Mouse (Mus musculus) embryonic facial prominence, embryonic 13.5 days (tissue): ENCODE results near the gene Pglyrp1. TPM values are rescaled to one million over a fixed set of nuclear protein-coding genes. Genes with fewer than 3 reads are reported as not detected.

ENCODE experiments used
- ATAC-seq: fragments of 200-750 bp; cut with Nextera tagmentation; 2 replicates; pipeline ENCODE4 v1.8.0; 2017; ENCODE audit warnings: low read depth; ENCODE audit not compliant: insufficient number of reproducible peaks, insufficient read depth, low FRiP score, low TSS enrichment
- H3K27ac ChIP-seq: fragments of 300-500 bp; sonication (generic); 2 replicates; pipeline ENCODE4 v1.5.1; 2015; ENCODE audit warnings: moderate library complexity, mild to moderate bottlenecking, inconsistent platforms
- H3K27me3 ChIP-seq: fragments of 300-500 bp; sonication (generic); 2 replicates; pipeline ENCODE4 v1.6.1; 2015; ENCODE audit warnings: mild to moderate bottlenecking, inconsistent platforms
- H3K36me3 ChIP-seq: fragments of 300-500 bp; sonication (generic); 2 replicates; pipeline ENCODE4 v1.6.1; 2015; ENCODE audit warnings: mild to moderate bottlenecking, inconsistent platforms
- H3K4me1 ChIP-seq: fragments of 300-500 bp; sonication (generic); 2 replicates; pipeline ENCODE4 v1.6.1; 2015; ENCODE audit warnings: inconsistent platforms
- H3K4me2 ChIP-seq: fragments of 300-500 bp; sonication (generic); 2 replicates; pipeline ENCODE4 v1.6.1; 2015; ENCODE audit warnings: moderate library complexity, mild to moderate bottlenecking, inconsistent platforms
- H3K4me3 ChIP-seq: fragments of 300-500 bp; sonication (generic); 2 replicates; pipeline ENCODE4 v1.5.1; 2015; ENCODE audit warnings: mild to moderate bottlenecking, inconsistent platforms
- H3K9ac ChIP-seq: fragments of 300-500 bp; sonication (generic); 2 replicates; pipeline ENCODE4 v1.6.1; 2015; ENCODE audit warnings: mild to moderate bottlenecking, inconsistent platforms
- H3K9me3 ChIP-seq: fragments of 300-500 bp; sonication (generic); 2 replicates; pipeline ENCODE4 v1.6.1; 2016; ENCODE audit warnings: inconsistent platforms
- WGBS: fragments of 180-500 bp; shearing (Covaris S2); methylation state at CpG from one replicate; pipeline ENCODE4 v1.1.7; 2015; ENCODE audit warnings: mixed read lengths; 5-methylcytosine and 5-hydroxymethylcytosine counted together
- polyA plus RNA-seq: library from polyadenylated mRNA; unstranded; fragments of >200 nt; fragmentation: Nextera tagmentation; extraction: Ambion mirVana; gene quantifications from 2 replicates; pipeline ENCODE4 v1.2.1, GENCODE M21; 2015

Pglyrp1 gene
- polyA plus RNA-seq, 1 experiment from 2014 or later, result 0.76 TPM

- Histone ChIP-seq H3K9ac (no peak overlapping the region), H3K36me3 (0 out of 2 replicates have a peak, but pooled peaks cover 11% of the 10 kb centered on the region), H3K4me1 (peaks cover 25% of the 10 kb centered on the region), H3K27me3 (peaks cover 11% of the 10 kb centered on the region), H3K4me3 (no peak overlapping the region), H3K4me2 (no peak overlapping the region), H3K27ac (no peak overlapping the region), H3K9me3 (no peaks in the 10 kb centered on the region)
- ATAC-seq, result no peak
- WGBS, result 92% methylated on average over 8 of the region's 8 CpGs
Measured at GRCm38 (mm10) chr7:18890848-18891247, 19.7 kb downstream of the Pglyrp1 start.

- Histone ChIP-seq H3K27me3 (peaks cover 11% of the 10 kb centered on the region), H3K4me3 (peak overlapping the region; percentile 44), H3K36me3 (0 out of 2 replicates have a peak, but pooled peaks cover 16% of the 10 kb centered on the region), H3K9me3 (no peaks in the 10 kb centered on the region), H3K4me1 (peaks cover 25% of the 10 kb centered on the region), H3K9ac (peak overlapping the region; percentile 67), H3K27ac (no peak overlapping the region), H3K4me2 (peak overlapping the region; percentile 81)
- WGBS, result 20% methylated on average over 33 of the region's 33 CpGs
- ATAC-seq, result no peak
Measured at GRCm38 (mm10) chr7:18891872-18892599, 20.9 kb downstream of the Pglyrp1 start.

GRCm38 (mm10) chr7:18893009-18893408 lies 21.9 kb downstream of the Pglyrp1 start:
- Histone ChIP-seq H3K4me2 (peak overlapping the region; percentile 81), H3K4me3 (peak overlapping the region; percentile 44), H3K4me1 (peaks cover 25% of the 10 kb centered on the region), H3K27ac (no peak overlapping the region), H3K36me3 (peaks cover 22% of the 10 kb centered on the region), H3K27me3 (peaks cover 11% of the 10 kb centered on the region), H3K9ac (peak overlapping the region; percentile 67; the same call in 1 of the 2 replicates), H3K9me3 (no peaks in the 10 kb centered on the region)
- ATAC-seq, result 0 out of 2 replicates have a peak, but pooled peaks have one; percentile 21
- WGBS, result 17% methylated on average over 27 of the region's 27 CpGs

GRCm38 (mm10) chr7:18893651-18894430 lies 22.7 kb downstream of the Pglyrp1 start:
- no peaks in the 10 kb centered on the region for H3K9me3 ChIP-seq
- peak overlapping the region; percentile 44 for H3K4me3 ChIP-seq
- peak; percentile 27; the same call in 1 of the 2 replicates for ATAC-seq
- WGBS, result 1% methylated on average over 41 of the region's 41 CpGs
- peak overlapping the region; percentile 74 for H3K9ac ChIP-seq
- peaks cover 11% of the 10 kb centered on the region for H3K27me3 ChIP-seq
- no peak overlapping the region for H3K27ac ChIP-seq
- peaks cover 25% of the 10 kb centered on the region for H3K4me1 ChIP-seq
- peak overlapping the region; percentile 81 for H3K4me2 ChIP-seq
- H3K36me3 ChIP-seq, result peaks cover 29% of the 10 kb centered on the region

- H3K4me3 ChIP-seq, result no peak overlapping the region
- 39% methylated on average over 5 of the region's 5 CpGs for WGBS
- H3K9ac ChIP-seq, result no peak overlapping the region
- peaks cover 25% of the 10 kb centered on the region for H3K4me1 ChIP-seq
- no peak for ATAC-seq
- H3K36me3 ChIP-seq, result peaks cover 45% of the 10 kb centered on the region
- no peaks in the 10 kb centered on the region for H3K9me3 ChIP-seq
- H3K27ac ChIP-seq, result no peak overlapping the region
- no peak overlapping the region for H3K4me2 ChIP-seq
- H3K27me3 ChIP-seq, result peaks cover 11% of the 10 kb centered on the region
Measured at GRCm38 (mm10) chr7:18896536-18896935, 25.4 kb downstream of the Pglyrp1 start.

GRCm38 (mm10) chr7:18900513-18900912 lies 29.4 kb downstream of the Pglyrp1 start:
- 93% methylated on average over 2 of the region's 2 CpGs for WGBS
- H3K9ac ChIP-seq, result no peak overlapping the region
- H3K9me3 ChIP-seq, result no peaks in the 10 kb centered on the region
- peaks cover 69% of the 10 kb centered on the region for H3K36me3 ChIP-seq
- H3K4me3 ChIP-seq, result no peak overlapping the region
- no peaks in the 10 kb centered on the region for H3K4me1 ChIP-seq
- ATAC-seq, result no peak
- no peaks in the 10 kb centered on the region for H3K27me3 ChIP-seq
- H3K4me2 ChIP-seq, result no peak overlapping the region
- H3K27ac ChIP-seq, result no peak overlapping the region

GRCm38 (mm10) chr7:18902486-18902885 lies 31.4 kb downstream of the Pglyrp1 start:
- Histone ChIP-seq H3K27ac (no peak overlapping the region), H3K4me2 (no peak overlapping the region), H3K4me1 (no peaks in the 10 kb centered on the region), H3K9ac (no peak overlapping the region), H3K36me3 (peaks cover 61% of the 10 kb centered on the region), H3K27me3 (no peaks in the 10 kb centered on the region), H3K9me3 (no peaks in the 10 kb centered on the region), H3K4me3 (no peak overlapping the region)
- WGBS, result 77% methylated on average over 3 of the region's 3 CpGs
- no peak for ATAC-seq

GRCm38 (mm10) chr7:18904971-18905370 lies 33.8 kb downstream of the Pglyrp1 start:
- no peak for ATAC-seq
- Histone ChIP-seq H3K9ac (no peak overlapping the region), H3K27ac (no peak overlapping the region), H3K36me3 (peaks cover 38% of the 10 kb centered on the region), H3K4me3 (no peak overlapping the region), H3K27me3 (no peaks in the 10 kb centered on the region), H3K4me2 (no peak overlapping the region), H3K9me3 (no peaks in the 10 kb centered on the region), H3K4me1 (peaks cover 18% of the 10 kb centered on the region)
- WGBS, result 69% methylated on average over 3 of the region's 3 CpGs

- Histone ChIP-seq H3K27me3 (no peaks in the 10 kb centered on the region), H3K4me3 (peak overlapping the region; percentile 77), H3K27ac (no peak overlapping the region), H3K9me3 (no peaks in the 10 kb centered on the region), H3K9ac (peak overlapping the region; percentile 79), H3K4me1 (peaks cover 24% of the 10 kb centered on the region), H3K36me3 (no peaks in the 10 kb centered on the region), H3K4me2 (peak overlapping the region; percentile 74)
- ATAC-seq, result no peak
- 6% methylated on average over 17 of the region's 17 CpGs for WGBS
Measured at GRCm38 (mm10) chr7:18909797-18910196, 38.7 kb downstream of the Pglyrp1 start.

GRCm38 (mm10) chr7:18910241-18910831 lies 39.2 kb downstream of the Pglyrp1 start, which contains the start of gene Ccdc61:
Gene Ccdc61, minus strand, starts transcription at chr7:18910415.
- H3K4me2 ChIP-seq, result peak within 1 kb of the TSS; percentile 74
- peak within 1 kb of the TSS; percentile 77 for H3K4me3 ChIP-seq
- H3K4me1 ChIP-seq, result peaks cover 24% of the 10 kb centered on the region
- under 1% methylated on average over 33 of the region's 33 CpGs for WGBS
- H3K9ac ChIP-seq, result peak within 1 kb of the TSS; percentile 79
- H3K27me3 ChIP-seq, result no peaks in the 10 kb centered on the region
- no peaks in the 10 kb centered on the region for H3K36me3 ChIP-seq
- ATAC-seq, result peak; percentile 98
- no peaks in the 10 kb centered on the region for H3K9me3 ChIP-seq
- H3K27ac ChIP-seq, result no peak within 1 kb of the TSS

GRCm38 (mm10) chr7:18916254-18916653 lies 45.1 kb downstream of the Pglyrp1 start:
- WGBS, result 71% methylated on average over 4 of the region's 4 CpGs
- H3K4me3 ChIP-seq, result no peak overlapping the region

More at GRCm38 (mm10) chr7:18916254-18916653, 45.1 kb downstream of the Pglyrp1 start:
- H3K4me1 ChIP-seq, result peaks cover 4% of the 10 kb centered on the region
- H3K27me3 ChIP-seq, result peaks cover 11% of the 10 kb centered on the region
- ATAC-seq, result no peak
- no peak overlapping the region for H3K4me2 ChIP-seq
- no peak overlapping the region for H3K27ac ChIP-seq
- no peak overlapping the region for H3K9ac ChIP-seq
- H3K36me3 ChIP-seq, result no peaks in the 10 kb centered on the region
- H3K9me3 ChIP-seq, result no peaks in the 10 kb centered on the region
